Mouse (Mus musculus): ENCODE results near the gene Fam69a. TPM values are rescaled to one million over a fixed set of nuclear protein-coding genes. Genes with fewer than 3 reads are reported as not detected.
A peak's percentile ranks its signal among the peaks of the same experiment; 100 is the strongest.

Fam69a gene
- total and polyA plus RNA-seq, 2 experiments from 2014 or later: 16.2 to 77.4 TPM

GRCm38 (mm10) chr5:107966841-107967457 is 19.9 kb downstream of the Fam69a start:
- Histone ChIP-seq H3K27ac (ENCODE audit: low read depth, low read length) (no peak overlapping the region), H3K4me3 (ENCODE audit: low read depth, low read length) (no peak overlapping the region), H3K27me3 (ENCODE audit: insufficient read depth, low read length) (no peaks in the 10 kb centered on the region), H3K9me3 (ENCODE audit: low read length) (no peaks in the 10 kb centered on the region), H3K4me2 (ENCODE audit: low read depth, low read length, poor library complexity, severe bottlenecking) (no peak overlapping the region), H3K9ac (replicated peaks; ENCODE audit: low read length, poor library complexity, severe bottlenecking) (no peak overlapping the region), H3K4me1 (ENCODE audit: insufficient read depth, low read length) (0 out of 2 replicates have a peak, but pooled peaks cover 2% of the 10 kb centered on the region), H3K36me3 (ENCODE audit: insufficient read depth, low read length) (no peaks in the 10 kb centered on the region)
- no peak for ATAC-seq (ENCODE audit: low FRiP score)
- WGBS: 82% methylated on average over 4 of the region's 4 CpGs
- no peak for TF ChIP-seq CTCF (IDR thresholded peaks at IDR 0.05)
- no peak for DNase-seq (ENCODE audit: low spot score)

GRCm38 (mm10) chr5:107966156-107966555 is 20.7 kb downstream of the Fam69a start:
- H3K4me2 ChIP-seq (ENCODE audit: low read depth, low read length, poor library complexity, severe bottlenecking): no peak overlapping the region
- ATAC-seq (ENCODE audit: low FRiP score): no peak
- TF ChIP-seq CTCF (IDR thresholded peaks at IDR 0.05): no peak
- H3K4me1 ChIP-seq (ENCODE audit: insufficient read depth, low read length): 0 out of 2 replicates have a peak, but pooled peaks cover 3% of the 10 kb centered on the region
- no peak for DNase-seq (ENCODE audit: low spot score)
- no peaks in the 10 kb centered on the region for H3K9me3 ChIP-seq (ENCODE audit: low read length)
- H3K27ac ChIP-seq (ENCODE audit: low read depth, low read length): no peak overlapping the region
- H3K27me3 ChIP-seq (ENCODE audit: insufficient read depth, low read length): no peaks in the 10 kb centered on the region
- no peak overlapping the region for H3K9ac ChIP-seq (replicated peaks; ENCODE audit: low read length, poor library complexity, severe bottlenecking)
- H3K4me3 ChIP-seq (ENCODE audit: low read depth, low read length): no peak overlapping the region
- 75% methylated on average over 3 of the region's 3 CpGs for WGBS
- no peaks in the 10 kb centered on the region for H3K36me3 ChIP-seq (ENCODE audit: insufficient read depth, low read length)

- Histone ChIP-seq H3K36me3 (ENCODE audit: insufficient read depth, low read length) (no peaks in the 10 kb centered on the region), H3K9me3 (ENCODE audit: low read length) (no peaks in the 10 kb centered on the region), H3K4me1 (ENCODE audit: insufficient read depth, low read length) (0 out of 2 replicates have a peak, but pooled peaks cover 3% of the 10 kb centered on the region), H3K4me3 (ENCODE audit: low read depth, low read length) (no peak overlapping the region), H3K9ac (replicated peaks; ENCODE audit: low read length, poor library complexity, severe bottlenecking) (no peak overlapping the region), H3K27ac (ENCODE audit: low read depth, low read length) (no peak overlapping the region), H3K27me3 (ENCODE audit: insufficient read depth, low read length) (no peaks in the 10 kb centered on the region), H3K4me2 (ENCODE audit: low read depth, low read length, poor library complexity, severe bottlenecking) (no peak overlapping the region)
- 82% methylated on average over 9 of the region's 9 CpGs for WGBS
- DNase-seq (ENCODE audit: low spot score): no peak
- no peak for TF ChIP-seq CTCF (IDR thresholded peaks at IDR 0.05)
- ATAC-seq (ENCODE audit: low FRiP score): no peak
These were observed 21.4 kb downstream of the Fam69a start for GRCm38 (mm10) chr5:107965355-107965991.

- DNase-seq (ENCODE audit: low spot score) (no peak), ATAC-seq (ENCODE audit: low FRiP score) (no peak)
- Histone ChIP-seq H3K27ac (ENCODE audit: low read depth, low read length) (no peak overlapping the region), H3K4me2 (ENCODE audit: low read depth, low read length, poor library complexity, severe bottlenecking) (no peak overlapping the region), H3K9ac (replicated peaks; ENCODE audit: low read length, poor library complexity, severe bottlenecking) (no peak overlapping the region), H3K4me3 (ENCODE audit: low read depth, low read length) (no peak overlapping the region), H3K36me3 (ENCODE audit: insufficient read depth, low read length) (no peaks in the 10 kb centered on the region), H3K9me3 (ENCODE audit: low read length) (no peaks in the 10 kb centered on the region), H3K27me3 (ENCODE audit: insufficient read depth, low read length) (no peaks in the 10 kb centered on the region), H3K4me1 (ENCODE audit: insufficient read depth, low read length) (0 out of 2 replicates have a peak, but pooled peaks cover 3% of the 10 kb centered on the region)
- no peak for TF ChIP-seq CTCF (IDR thresholded peaks at IDR 0.05)
- WGBS: 70% methylated on average over 2 of the region's 2 CpGs
These were observed 22.7 kb downstream of the Fam69a start for GRCm38 (mm10) chr5:107964031-107964758.

- no peak for ATAC-seq (ENCODE audit: low FRiP score)
- Histone ChIP-seq H3K4me1 (ENCODE audit: insufficient read depth, low read length) (0 out of 2 replicates have a peak, but pooled peaks cover 3% of the 10 kb centered on the region), H3K27ac (ENCODE audit: low read depth, low read length) (no peak overlapping the region; the same call in 1 of the 2 replicates), H3K27me3 (ENCODE audit: insufficient read depth, low read length) (no peaks in the 10 kb centered on the region), H3K4me3 (ENCODE audit: low read depth, low read length) (no peak overlapping the region), H3K9me3 (ENCODE audit: low read length) (no peaks in the 10 kb centered on the region), H3K9ac (replicated peaks; ENCODE audit: low read length, poor library complexity, severe bottlenecking) (no peak overlapping the region), H3K36me3 (ENCODE audit: insufficient read depth, low read length) (no peaks in the 10 kb centered on the region), H3K4me2 (ENCODE audit: low read depth, low read length, poor library complexity, severe bottlenecking) (0 out of 2 replicates have a peak overlapping the region, but pooled peaks have one; percentile 4)
- DNase-seq (ENCODE audit: low spot score): peak; percentile 69
- WGBS: 72% methylated on average over 16 of the region's 16 CpGs
- no peak for TF ChIP-seq CTCF (IDR thresholded peaks at IDR 0.05)
These were observed 25.2 kb downstream of the Fam69a start for GRCm38 (mm10) chr5:107961438-107962251.
